Mouse (Mus musculus) retina, adult 2 months (tissue): ENCODE results near the gene Entpd3.

ENCODE experiments used
- DNase-seq: peaks from one replicate; pipeline ENCODE4 v3.0.0-alpha.2; 2012; ENCODE audit warnings: low read depth, low spot score

Entpd3 gene

DNA sequence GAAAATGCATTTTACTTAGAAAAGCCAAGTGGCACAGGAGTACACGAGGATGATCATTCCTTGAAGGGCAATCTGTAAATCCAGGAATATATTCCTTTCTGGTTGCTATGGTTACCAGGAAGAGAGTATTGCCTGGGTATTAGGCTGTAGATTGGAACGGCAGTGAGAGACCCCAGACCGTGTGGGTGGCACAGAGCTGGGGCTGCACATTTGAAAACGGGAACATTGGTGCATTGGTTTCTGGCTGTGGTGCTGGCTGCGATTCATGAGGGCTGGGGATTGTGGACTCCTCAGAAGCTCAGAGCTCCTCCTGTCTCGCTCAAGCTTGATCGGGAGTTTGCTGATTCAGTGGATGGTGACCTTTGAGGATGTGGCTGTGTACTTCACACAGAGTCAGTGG lies 40.2 kb downstream of the Entpd3 start:
- DNase-seq, result no peak

DNA sequence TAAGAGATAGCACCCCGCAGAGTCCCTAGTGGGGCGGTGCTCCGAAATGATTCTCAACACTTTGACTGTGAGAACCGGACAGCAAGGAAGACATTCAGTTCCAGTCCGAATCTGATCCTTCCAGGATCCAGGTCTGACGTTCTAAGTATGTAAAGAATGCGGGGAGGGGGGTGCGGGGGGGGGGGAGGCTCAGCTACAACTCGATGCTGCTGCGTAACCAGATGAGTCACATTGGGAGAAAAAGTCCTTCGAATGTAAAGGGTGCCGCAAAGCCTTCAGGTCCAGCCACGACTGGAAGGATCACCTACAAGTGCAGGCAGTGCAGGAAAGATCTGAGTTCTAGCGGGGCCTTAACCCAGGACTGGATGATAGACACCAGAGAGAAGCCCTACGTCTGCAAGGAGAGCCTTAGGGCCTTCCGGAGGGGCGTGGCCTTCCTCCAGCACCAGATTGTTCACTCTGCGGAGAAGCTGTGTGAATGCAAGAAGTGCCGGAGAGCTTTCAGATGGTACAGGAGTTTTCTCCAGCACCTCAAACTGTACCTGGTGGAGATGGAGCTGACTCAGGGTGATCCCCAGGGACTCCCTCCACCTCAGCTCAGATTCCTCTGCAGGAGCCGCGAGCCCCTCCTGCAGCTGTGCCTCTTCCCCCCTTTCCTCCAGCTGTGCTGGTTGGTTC lies 42.5 kb downstream of the Entpd3 start:
- no peak for DNase-seq

GRCm38 (mm10) chr9:120582619-120583308 lies 43.1 kb downstream of the Entpd3 start:
- peak; percentile 74 for DNase-seq

GRCm38 (mm10) chr9:120583314-120583713 lies 43.7 kb downstream of the Entpd3 start:
- no peak for DNase-seq

- DNase-seq, result no peak
Observed at GRCm38 (mm10) chr9:120586546-120586945, 46.9 kb downstream of the Entpd3 start.

- DNase-seq, result no peak
Observed at GRCm38 (mm10) chr9:120591490-120591889, 51.9 kb downstream of the Entpd3 start.

GRCm38 (mm10) chr9:120593383-120594101 lies 53.9 kb downstream of the Entpd3 start:
- DNase-seq, result no peak

DNA sequence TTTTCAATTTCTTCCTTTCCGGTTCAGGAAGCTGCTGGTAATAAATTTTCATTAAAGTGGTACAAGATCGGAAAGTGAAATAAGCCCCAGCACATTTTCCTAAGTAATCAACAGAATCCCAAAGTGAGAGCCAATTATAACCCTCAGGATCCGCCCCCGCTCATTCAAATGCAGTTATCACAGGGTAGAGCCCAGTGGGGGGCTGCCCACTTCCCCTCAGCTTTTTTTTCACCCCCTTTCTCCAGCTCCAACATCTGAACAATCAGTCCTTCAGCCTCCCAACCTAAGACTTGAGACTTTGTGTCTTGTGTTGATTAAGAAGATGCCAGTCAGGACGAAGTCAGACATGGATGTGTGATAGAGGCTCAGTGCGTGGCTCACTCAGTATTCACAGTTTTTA lies 55.2 kb downstream of the Entpd3 start:
- no peak for DNase-seq

- DNase-seq, result no peak
Observed at GRCm38 (mm10) chr9:120595306-120595705, 55.7 kb downstream of the Entpd3 start.

DNA sequence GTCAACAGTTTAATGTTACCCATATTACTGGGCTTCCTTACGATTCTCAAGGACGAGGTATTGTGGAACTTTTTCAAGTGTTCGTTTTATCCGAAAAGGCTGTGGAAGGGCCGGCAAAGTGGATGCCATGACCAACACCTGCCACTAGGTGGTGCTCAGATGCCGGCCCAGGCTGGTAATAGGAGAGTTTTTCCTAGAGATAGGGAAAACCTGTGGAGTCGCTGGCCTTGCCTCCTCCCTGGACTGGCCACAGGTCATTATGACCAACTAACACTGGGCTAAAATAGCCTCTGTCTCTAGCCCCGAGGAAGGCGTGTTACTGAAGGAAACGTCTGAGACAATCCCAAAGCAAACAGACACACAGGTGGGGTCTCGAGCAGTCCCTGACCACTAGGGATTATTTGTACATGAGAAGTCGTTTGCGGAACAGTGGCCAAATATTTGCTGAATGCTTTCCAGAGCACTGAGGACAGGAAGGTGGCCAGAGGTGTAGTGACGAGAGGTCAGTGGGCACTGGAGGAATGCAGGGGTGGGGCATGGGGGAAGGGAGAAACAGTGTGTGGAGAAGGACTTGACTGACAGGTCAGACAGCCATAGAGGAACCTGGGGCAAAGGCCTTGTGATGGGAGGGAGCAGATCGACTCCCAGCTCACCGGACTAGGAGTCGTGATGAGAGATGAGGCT lies 62.0 kb downstream of the Entpd3 start:
- DNase-seq, result no peak

GRCm38 (mm10) chr9:120602172-120602838 lies 62.7 kb downstream of the Entpd3 start:
- no peak for DNase-seq

DNA sequence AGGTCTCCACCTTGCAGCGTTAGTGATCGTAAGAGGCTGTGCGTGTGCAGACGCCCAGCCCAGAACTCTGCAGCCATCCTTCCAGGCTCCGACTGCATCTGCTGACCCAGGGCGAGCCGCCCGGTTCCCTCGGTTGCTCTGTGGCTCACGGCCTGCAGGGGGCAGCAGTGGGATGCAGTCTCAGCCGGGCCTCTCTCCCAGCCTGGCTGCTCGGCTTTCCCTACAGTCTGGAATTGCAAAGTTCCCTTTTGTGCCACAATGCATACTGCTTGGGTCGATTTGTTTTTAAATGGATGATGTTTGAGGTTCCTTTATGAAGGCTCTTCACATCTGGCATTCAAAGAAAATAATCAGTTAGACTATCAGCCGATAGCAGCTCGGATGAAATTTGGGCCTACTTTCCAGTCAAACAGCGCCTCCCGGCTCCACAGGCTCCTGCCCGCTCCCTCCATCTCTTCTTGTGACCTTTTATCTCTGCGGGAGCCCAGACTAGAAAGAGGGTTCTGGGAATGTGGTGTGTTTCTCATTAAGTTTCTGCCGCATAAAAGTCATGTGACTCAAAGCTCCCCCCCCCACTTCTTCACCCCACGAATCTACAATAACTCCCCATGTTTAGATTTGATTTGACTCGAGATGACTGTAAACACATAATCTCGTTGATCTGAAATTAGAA lies 63.4 kb downstream of the Entpd3 start:
- DNase-seq, result peak; percentile 68

DNA sequence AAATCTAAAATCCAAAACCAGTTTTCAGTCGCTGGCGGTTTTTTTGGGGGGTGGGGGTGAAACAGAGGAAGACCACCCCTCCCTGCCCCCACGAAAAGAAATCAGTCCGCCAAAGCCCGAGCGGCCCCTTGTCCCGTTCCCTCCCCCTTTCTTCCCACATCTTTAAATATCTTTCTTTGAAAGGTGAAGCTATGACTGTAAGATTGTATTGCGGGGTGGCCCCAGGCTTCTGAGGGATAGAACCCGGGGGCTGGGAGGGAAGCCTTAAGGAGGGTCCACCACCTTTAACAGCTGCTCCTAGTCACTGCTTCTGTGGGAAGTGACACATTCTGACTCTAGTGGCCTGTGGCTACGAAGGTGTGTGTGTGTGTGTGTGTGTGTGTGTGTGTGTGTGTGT lies 63.9 kb downstream of the Entpd3 start:
- no peak for DNase-seq

DNA sequence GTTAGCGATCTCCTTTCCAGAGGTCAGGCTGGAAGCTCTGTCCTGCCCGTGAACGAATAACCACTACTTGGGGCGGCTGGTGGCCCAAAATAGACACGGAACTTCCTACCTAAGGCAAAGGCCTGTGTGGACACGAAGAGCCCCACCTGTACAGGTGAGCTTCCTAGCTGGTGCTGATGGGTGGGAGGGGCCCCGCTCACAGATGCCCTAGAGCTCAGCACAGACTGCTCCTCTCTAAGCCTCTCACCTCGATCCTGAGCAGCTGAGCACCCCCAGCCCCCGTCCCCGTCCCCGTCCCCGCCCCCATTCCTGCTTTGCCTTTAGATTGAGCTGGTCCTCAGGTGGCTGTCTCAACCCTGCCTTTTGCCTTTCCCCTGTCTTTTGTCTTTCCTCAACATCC lies 64.3 kb downstream of the Entpd3 start:
- DNase-seq, result no peak

DNA sequence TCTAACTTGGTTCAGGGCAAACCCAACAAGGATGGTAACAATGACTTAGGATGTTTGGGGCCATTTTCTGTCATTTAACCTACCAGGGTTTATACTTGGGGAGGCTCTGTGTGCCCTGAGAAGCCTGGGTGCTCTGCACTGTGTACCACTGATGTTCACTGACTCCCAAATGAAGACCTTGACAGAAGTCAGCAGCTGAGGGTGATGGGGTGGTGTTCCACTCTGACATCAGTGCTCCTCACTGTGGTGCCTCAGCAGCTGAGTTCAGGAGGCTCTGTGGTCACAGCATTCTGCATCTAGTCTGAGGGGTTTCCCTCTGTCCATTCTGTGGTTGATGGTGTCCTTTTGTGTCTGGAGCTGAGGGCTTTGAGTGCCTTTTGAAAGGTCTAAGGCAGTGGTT lies 71.4 kb downstream of the Entpd3 start:
- DNase-seq, result no peak

DNA sequence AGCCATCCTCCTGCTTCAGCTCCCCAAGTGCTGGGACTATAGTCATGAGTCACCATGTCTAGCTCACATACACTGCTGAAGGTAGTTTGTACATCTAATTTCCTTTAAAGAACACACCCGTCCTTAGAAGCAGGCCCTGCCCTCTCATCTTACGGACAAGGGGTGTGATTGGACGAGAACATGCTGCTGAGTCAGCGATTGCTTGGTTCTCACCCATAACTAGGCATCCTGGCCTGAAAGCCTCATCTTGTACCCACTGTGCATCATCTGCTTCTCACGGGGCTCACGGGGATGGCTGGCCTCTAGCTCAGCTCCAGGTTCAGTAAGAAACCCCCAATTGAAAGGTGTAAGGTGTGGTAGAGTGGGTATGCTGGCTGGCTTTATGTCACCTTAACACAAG lies 74.4 kb downstream of the Entpd3 start:
- DNase-seq, result no peak
